Mouse (Mus musculus): ENCODE measurements around the gene Abhd6.
A peak's percentile ranks its signal among the peaks of the same experiment; 100 is the strongest.
"Not testable (repeated sequence)": the region's sequence is repeated elsewhere in the genome, so short reads cannot be mapped to it uniquely, and the experiment has no call there.

The Abhd6 gene

DNA sequence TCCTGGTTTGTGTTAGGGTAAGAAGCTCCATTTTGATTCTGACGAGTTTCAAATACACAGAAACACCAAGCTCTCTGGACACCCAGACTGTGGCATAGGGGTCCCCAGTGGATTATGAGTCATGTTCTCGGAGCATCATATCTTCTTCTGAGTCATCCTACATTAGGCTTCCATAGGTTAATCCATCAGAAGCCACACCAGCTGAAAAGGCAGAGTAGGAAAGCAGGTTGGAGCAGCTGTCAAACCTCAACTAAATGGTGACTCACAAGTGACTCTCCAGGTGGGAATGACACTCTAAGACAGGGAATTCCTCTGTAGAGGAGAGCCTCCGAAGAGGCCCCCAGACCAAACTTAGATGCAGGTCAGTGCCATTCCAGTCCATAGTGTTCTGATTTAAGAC lies 3.7 kb upstream of the Abhd6 start:
- DNase-seq (ENCODE audit: low spot score in 2 of 2): no peak

DNA sequence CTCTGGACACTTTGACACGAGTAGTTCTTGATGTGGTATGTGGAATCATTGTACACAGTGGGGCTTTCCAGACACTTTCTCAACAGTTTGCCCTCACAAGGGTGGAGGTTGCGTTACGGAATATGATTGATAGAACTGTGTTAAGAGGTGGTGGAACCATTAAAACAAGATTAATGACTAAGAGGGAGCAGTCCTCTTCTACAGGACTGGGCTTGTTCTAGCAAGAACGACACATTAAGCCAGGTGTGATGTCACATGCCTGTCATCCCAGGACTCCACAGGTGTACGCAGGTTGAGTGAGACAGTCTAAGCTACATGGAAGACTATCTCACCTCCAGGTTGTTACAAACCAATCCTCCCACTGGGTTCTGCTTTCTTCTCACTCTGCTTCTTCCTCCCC lies 3.3 kb upstream of the Abhd6 start:
- DNase-seq (ENCODE audit: low spot score in 2 of 2): no peak

DNA sequence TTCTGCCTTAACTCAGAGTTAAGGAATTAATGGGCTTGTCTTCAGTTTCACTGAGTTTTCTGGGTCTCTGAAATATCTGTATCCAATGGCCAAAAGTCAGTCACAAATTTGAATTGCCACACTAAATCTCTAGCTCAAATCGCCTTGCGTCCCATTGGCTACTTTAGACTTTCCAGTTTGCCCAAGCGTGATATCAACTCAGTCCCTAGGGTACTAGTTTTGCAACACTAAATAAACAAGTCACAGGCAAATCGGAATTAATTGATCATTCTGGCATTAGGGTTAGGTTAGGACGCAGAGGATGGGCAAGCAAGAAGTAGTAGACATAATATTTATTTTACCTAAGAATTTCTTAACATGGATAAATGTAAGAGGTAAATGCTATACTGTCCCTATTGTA lies 2.5 kb upstream of the Abhd6 start:
- DNase-seq (ENCODE audit: low spot score in 2 of 2): no peak

DNA sequence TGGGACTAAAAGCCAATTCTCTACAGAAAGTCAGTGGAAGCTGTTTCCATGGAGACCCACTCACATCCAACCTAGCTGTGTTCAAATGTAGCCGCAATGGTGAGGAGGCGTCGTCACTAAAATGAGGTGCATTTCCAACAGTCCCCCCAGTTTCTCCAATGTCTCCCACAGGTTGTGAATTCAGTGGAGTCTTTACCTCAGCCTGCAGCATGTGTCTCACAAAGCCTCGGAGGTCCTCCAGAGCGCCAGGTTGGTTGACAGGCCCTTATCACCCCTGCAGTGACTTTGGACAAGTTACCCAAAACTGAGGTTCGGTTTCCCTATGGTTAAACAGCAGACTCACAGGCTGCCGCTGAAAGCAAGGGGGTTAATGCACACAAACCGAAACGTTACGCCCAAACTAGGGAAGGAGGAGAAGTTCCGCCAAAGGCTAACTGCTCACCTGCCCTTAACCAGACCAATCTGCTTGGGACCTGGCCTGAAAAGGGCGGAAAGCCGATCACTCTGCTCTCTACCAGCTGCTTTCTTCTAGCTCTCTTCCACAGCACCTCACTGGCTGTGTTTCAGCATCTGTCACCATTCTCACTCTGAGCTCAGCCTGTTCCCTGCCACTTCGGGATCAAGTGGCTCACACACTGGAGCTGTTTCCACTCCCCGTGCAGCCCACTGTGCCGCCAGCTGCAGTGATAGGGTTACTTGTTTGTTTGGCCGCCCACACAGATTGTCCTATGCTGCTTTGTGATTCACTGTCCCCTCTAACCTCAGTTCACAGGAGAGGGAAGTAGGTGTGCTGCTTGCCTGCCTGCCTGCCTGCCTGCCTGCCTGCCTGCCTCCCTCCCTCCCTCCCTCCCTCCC lies 1.6 kb upstream of the Abhd6 start:
- DNase-seq (ENCODE audit: low spot score in 2 of 2): no peak

DNA sequence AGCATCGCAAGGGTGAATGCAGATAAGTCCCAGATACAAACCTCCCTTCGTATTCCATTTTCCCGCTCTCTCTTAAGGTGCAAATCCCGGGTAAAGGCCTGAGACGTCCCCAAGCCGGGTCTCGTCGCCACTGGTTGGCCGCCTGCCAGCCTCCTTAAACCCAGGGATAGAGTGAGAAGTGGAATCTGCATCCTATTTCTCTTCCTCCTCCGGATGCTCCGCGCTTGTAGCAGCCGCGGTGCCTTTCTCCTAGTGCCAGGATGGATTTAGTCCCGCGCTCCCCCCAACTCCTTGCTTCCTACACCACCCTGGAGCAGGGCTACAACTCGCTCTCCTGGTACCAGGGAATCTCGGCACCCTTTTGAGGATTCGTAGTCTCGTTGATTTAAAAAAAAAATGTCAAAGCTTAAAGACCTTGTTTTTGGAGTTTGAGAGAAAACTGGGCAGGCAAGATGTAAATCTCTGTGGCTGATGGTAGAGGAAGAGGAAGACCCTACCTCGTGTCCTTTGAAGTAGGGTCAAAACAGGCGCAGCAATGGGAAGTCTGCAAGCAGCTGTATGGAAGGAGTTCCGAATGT lies 480 bp downstream of the Abhd6 start:
- DNase-seq (ENCODE audit: low spot score in 2 of 2): peak; percentile 44 to 55

DNA sequence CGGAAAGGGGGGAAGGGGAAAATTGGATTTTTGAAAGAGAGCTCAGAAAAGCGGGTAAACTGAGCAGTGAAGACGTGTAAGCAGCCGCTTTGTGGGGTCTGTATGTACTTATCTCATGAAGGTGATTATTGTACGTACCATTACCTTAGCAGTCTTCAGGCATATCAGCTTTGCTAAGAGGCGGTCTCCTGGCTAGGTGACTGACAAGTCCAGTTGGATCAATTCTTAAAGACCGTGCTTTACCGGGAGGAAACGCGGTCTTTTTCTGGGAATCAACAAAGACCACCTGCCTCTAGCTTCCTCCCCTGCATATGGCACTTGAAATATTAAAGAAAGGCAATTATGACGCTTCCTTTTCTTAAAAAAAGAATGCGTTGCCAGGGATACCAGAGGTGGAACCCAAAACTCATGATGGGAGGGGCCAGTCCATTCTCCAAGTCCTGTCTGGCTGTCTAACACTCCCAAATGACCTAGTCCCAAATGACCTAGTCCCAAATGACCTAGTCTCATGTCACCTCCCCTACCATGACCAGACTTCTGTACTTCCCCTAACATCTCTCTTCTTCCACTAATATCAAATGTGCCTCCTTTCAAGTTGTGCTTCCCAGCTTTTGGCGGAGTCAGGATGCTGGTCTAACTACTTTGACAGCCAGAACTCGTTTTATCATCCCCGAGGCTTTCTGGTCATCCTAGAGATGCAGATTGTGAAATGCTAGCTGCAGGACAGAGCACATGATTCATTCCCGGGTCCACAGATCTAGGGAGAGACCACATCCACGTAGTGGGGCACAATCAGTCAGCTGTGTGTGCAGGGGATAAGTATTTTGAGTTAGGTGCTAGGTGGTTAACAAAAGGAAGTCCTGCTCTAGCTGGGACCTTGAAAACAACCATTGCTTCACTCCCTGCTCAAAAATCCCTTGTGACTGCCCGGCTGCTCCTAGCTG lies 1.3 kb downstream of the Abhd6 start:
- DNase-seq (ENCODE audit: low spot score in 2 of 2): no peak

DNA sequence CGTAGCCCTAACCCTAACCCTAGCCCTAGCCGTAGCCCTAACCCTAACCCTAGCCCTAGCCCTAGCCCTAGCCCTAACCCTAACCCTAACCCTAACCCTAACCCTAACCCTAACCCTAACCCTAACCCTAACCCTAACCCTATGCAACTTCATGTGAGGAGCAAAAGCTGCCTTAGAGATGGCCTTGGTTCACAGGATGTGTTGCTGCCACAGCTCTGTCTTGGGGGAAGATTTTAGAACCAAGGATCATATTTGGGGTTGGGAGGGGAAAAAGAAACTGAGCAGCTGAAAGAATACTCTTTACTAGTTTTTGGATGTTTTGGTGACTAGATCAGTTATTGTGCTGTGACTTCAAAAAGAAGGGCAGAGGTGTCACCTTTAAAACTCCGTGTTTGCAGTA lies 3.4 kb downstream of the Abhd6 start:
- not testable (repeated sequence) for DNase-seq (ENCODE audit: low spot score in 2 of 2)

DNA sequence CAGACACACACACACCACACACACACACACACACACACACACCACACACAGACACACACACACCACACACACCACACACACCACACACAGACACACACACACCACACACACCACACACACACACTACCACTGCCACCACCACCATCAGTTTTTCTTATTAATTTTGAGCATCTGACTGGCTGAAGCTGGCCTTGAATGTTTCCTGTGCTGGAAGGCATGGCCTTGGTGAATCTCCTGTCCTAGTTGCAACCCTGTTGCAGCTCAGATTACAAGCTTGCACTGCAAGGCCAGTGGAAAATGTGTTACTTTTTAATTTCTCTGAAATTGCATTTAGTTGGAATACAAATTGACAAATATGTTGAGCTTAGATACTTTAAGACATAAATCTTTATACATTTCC lies 4.4 kb downstream of the Abhd6 start:
- DNase-seq (ENCODE audit: low spot score in 2 of 2): no peak

DNA sequence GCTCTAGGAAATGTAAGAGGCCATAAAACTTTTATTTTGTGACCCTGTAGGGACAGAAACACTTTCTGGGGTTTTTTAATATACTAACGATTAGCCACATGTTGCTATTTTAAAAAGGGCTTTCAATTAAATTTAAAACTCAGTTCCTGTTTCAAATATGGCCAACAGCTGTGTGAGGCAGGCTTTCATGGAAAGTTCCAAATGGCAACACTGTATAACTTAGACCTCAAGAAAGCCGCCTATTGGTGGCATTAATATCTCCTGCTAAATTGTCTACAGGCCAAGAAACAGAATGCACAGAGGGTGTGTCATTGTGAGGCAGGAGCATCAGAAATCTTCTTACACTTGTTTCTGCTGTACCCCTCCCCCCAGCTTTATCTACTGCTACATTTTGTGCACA lies 4.8 kb downstream of the Abhd6 start:
- DNase-seq (ENCODE audit: low spot score in 2 of 2): no peak

DNA sequence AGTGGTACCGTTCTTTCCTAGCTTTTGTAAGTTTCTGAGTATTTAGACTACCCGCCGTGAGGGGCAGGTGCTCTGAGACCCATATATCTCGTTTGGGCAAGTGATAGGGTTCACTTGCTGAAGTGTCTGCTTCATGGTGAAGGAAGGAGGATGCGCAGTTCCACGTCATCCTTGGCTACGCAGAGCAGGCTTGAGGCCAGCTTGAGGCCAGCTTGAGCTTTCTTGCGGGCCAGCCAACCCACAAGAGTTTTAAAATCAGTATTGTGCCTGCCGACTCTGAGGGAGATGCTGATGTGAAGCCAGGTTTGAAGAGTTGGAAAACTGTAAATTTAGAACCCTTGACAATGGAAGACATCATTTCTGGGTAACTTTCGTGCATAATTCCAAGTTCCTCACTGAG lies 5.2 kb downstream of the Abhd6 start:
- DNase-seq (ENCODE audit: low spot score in 2 of 2): no peak

DNA sequence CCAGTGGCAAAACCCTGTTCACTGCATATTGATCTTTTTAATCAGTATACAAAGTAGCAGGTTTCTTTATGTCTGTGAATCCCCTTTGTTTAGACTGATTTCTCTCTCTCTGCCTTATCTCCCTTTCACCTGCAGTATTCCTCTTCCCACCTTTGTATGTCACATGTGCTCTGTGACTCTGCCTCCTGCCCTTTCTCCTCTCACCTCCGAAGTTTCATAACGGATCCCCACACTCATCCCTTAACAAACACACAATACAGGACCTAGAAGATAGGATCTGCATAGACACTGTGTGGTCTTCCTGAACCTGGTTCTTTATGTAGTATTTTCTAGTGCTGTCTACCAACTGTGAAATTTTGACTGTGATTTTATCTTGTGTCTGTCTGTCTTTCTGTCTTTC lies 8.6 kb downstream of the Abhd6 start:
- no peak for DNase-seq (ENCODE audit: low spot score in 2 of 2)

DNA sequence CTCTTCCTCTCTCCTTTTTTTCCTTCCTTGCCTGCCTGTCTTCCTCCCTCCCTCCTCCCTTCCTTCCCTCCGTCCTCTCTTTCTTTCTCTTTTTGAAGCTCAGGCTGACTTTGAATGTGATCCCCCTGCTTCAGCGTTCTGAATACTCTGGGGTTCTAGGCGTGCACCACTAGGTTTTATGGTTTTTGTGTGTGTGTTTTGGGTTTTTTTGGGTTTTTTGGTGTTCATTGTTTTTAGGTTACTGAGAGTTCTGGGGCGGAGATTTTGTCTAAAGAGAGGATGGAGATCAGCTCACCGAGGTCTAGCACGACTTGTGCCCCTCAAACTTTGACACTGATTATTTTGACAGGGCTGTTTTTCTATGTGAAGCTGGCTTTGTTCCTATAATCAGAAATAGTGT lies 9.2 kb downstream of the Abhd6 start:
- DNase-seq (ENCODE audit: low spot score in 2 of 2): no peak

DNA sequence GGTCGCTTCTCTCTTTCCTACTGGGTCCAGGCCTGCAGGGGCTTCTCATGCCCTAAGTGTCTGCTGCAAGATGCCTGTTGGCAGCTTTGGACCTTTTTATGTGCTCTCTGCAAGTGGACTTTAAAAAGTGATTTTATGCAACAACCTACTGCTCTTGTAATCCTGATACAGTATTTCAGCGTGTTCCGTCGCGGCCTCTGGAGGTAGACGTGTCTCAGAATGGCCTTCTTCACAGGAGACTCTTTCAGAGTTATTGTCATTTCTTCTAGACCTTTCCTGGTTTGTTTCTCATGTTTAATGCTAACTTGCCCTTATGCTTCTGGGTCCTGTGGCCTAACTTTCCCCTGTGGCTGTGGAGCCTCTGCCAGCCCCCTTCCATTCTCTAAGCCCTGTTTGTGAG lies 13.1 kb downstream of the Abhd6 start:
- DNase-seq (ENCODE audit: low spot score in 2 of 2): no peak

DNA sequence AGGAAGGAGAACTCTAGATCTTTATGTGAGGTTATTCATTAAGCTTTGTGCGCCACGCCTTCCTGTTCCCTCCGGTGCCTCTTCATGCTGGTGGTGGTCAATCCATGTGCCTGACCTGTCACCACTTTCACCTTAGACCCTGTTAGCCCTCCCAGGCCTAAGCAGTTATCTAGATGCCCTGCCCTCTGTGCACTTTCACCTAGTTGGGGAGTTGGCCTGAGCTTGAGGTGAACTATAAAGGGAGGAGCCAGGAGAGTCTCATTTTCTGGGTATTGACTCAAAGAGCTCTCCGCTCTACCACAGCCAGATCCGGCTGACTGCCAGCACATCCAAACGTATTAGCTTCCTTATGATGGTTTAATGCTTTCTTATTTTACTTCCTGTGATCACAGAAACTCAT lies 13.6 kb downstream of the Abhd6 start:
- no peak for DNase-seq (ENCODE audit: low spot score in 2 of 2)

DNA sequence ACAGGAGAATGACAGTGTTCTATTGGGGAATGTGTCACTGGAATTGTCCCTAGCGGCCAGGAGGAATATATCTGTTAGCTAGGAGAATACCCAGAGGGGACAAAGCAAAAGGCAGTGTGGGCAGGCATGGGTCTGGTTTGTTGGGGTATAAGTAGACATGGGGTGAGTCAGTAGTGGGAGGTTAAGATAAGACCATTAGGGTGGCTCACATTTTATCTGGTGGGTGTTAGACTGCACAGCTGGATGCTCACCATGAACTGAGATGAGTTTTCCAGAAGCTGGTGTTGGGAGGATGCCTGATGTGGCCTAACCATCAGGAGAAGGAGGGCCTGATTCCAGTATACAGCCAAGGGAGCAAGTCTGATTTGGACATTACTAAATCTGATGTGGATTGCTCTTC lies 14.2 kb downstream of the Abhd6 start:
- DNase-seq (ENCODE audit: low spot score in 2 of 2): no peak

DNA sequence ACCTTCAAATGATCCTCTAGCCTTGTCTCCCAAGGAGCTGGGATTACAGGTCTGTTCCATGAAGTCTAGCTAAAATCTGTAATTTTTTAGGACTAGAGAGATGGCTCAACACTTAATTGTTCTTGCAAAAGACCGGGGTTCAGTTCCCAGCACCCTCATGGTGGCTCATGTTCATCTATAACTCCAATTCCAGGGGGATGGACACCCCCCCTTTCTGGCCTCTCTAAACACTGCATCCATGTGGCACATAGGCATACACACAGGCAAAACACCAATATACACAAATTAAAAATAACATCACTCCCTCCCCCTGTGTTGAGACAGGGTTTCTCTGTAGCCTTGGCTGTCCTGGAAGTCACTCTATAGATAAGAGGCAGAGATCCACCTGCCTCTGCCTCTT lies 17.3 kb downstream of the Abhd6 start:
- DNase-seq (ENCODE audit: low spot score in 2 of 2): no peak

DNA sequence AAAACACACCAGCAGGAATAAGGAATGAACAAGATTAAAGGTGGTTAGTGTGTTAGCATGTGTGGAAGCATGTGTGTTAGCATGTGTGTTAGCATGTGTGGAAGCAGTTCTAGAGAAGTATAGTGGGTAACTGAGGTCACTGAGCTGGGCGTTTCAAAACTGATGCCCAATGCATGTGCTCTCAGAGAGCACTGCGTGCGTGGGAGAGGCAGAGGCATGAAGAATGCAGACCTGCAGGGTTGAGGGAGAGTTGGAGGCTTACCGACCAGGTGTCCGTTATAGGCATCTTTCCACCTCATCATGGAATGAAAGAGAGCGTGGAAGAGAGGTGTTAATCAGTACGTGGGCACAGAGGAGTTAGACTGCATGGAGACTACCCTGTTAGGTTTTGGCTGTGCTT lies 17.8 kb downstream of the Abhd6 start:
- no peak for DNase-seq (ENCODE audit: low spot score in 2 of 2)

DNA sequence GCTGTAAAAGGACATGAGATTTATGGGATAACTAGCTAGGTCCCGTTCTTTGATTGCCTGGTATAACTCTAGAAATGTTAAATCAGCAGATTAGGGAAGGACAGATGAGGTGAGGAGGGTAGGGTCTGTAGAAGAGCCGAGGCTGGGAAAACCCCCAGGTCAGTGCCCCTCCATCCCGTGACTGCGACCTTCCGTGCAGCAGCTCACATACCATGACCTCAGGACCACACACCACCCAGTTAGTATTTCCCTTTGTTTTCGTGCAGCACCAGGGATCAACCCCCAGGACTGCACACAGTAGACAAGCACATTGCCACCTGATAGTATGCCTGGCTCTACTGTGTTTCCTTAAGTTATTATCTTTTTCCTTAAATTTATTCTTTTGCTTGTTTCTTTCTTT lies 21.8 kb downstream of the Abhd6 start:
- no peak for DNase-seq (ENCODE audit: low spot score in 2 of 2)

DNA sequence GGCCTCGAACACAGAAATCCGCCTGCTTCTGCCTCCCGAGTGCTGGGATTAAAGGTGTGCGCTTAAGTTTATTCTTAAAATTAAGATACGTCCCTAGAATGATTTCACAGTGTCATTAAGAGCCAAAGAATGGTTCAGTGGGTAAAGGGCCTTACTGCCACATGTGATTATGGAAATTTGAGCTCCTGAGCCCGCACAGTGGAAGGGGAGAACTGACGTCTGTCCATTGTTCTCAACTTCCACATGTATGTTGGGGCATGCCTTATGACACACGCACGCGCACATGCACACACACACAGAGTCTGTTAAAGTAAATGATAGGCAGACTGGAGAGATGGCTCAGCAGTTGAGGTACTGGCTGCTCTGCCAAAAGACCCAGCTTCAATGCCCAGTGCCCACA lies 22.2 kb downstream of the Abhd6 start:
- DNase-seq (ENCODE audit: low spot score in 2 of 2): no peak

DNA sequence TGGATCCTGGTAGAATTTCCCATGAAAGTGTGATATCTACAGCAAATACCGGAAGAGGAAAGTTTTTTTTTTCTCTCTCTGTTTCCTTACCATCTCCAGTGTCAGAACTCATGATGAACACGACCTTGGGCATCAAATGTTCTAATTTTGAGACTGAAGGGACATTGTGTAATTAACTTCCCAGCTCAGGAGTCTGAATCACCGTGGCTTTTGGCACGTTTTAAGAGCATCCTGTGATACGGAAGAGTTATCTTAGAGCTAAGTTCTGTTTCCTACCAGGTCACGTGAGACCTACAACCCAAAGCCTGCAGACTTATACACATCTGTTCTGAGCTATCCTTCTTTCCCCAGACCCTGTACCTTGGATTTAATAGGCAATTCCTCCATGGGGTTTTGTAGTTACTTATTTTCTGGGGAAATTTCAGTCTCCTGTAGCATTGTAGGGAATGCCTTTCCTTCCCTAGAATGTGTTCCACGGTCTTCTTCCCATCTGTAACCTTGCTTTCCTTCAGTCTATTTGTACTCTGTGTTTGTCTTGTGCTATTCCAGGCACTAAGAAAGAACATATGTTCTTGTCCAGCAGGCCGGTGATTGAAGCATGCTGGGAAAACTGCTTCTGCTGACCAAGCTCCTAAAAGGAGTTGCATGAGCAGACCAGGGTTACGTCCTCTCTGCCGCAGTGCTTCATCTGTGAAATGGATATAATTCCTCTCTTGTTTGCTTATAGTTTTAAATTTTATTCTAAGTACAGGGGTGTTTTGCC lies 24.2 kb downstream of the Abhd6 start:
- no peak for DNase-seq (ENCODE audit: low spot score in 2 of 2)

DNA sequence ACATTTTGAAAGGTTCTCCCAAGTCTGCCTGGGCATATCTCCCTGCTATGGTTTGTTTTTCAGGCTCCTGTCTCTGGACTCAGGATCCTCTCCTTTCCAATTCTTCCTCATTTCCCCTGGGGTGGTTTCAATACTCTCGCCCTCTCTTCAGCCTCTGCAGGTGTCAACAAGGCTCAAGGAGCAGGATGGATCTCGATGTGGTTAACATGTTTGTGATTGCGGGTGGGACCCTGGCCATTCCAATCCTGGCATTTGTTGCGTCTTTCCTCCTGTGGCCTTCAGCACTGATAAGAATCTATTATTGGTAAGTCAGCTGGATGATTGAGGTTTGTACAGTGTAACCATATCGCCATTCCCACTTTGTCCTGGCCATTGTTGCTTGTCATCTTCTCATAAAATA lies 25.4 kb downstream of the Abhd6 start:
- no peak for DNase-seq (ENCODE audit: low spot score in 2 of 2)

DNA sequence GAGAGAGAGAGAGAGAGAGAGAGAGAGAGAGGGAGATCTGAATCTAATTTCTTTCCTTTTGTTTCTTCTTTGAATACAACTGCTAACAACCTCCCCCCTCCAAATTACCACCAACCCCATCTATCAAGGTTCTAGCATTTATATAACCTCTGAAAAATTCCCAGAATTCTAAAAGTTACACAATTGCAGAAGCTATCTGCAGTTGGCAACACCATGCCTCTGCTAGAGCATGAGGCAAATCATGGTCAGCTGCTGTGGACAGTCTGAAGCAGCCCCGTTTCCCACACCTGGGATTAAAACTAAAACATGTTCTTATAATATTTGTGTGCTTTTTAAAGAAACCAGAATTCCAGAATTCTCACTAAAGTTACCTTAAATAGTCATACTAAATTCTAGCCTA lies 27.1 kb downstream of the Abhd6 start:
- no peak for DNase-seq (ENCODE audit: low spot score in 2 of 2)

Data from frontal cortex, postnatal 14 days (tissue).